Mouse (Mus musculus) liver, embryonic 14.5 days (tissue): ENCODE measurements around the gene Dyrk3. TPM values are rescaled to one million over a fixed set of nuclear protein-coding genes. Genes with fewer than 3 reads are reported as not detected.
"Not testable (repeated sequence)": the region's sequence is repeated elsewhere in the genome, so short reads cannot be mapped to it uniquely, and the experiment has no call there.

Experiments used
- ATAC-seq: fragments of 200-750 bp; cut with Nextera tagmentation; 2 replicates; pipeline ENCODE4 v1.8.0; 2017; ENCODE audit warnings: moderate number of reproducible peaks, mild to moderate bottlenecking, moderate library complexity; ENCODE audit not compliant: insufficient read depth
- DNase-seq, 3 experiments: peaks; one replicate each; pipeline ENCODE4 v3.0.0-alpha.2; 2012 to 2013; ENCODE audit warnings: low read depth in 3 of 3, low spot score in 3 of 3
- H3K27ac ChIP-seq: fragments of 300-500 bp; sonication (generic); 2 replicates; pipeline ENCODE4 v1.5.1; 2014; ENCODE audit warnings: moderate library complexity, mild to moderate bottlenecking, control low read depth, inconsistent platforms
- H3K27me3 ChIP-seq: fragments of 300-500 bp; sonication (generic); 2 replicates; pipeline ENCODE4 v1.6.1; 2014; ENCODE audit warnings: mild to moderate bottlenecking, low read length, moderate library complexity; ENCODE audit not compliant: control insufficient read depth, insufficient read depth
- H3K36me3 ChIP-seq: fragments of 300-500 bp; sonication (generic); replicated peaks from 2 replicates; pipeline ENCODE4 v1.6.1; 2014; ENCODE audit warnings: low read depth; ENCODE audit not compliant: control insufficient read depth, insufficient read depth
- H3K4me1 ChIP-seq, 2 experiments: fragments of 200-500 bp in 1 of 2; fragments of 300-500 bp in 1 of 2; sonication (generic) in 1 of 2; replicated peaks; 2 replicates each; pipeline ENCODE4 v1.6.1; 2012 to 2014; ENCODE audit warnings: antibody characterized with exemption in 1 of 2, inconsistent platforms in 1 of 2, low read length in 1 of 2; ENCODE audit not compliant: control insufficient read depth in 2 of 2, insufficient read depth in 2 of 2
- H3K4me2 ChIP-seq: fragments of 300-500 bp; sonication (generic); 2 replicates; pipeline ENCODE4 v1.6.1; 2014; ENCODE audit warnings: low read depth, mild to moderate bottlenecking, control low read depth, moderate library complexity
- H3K4me3 ChIP-seq, 2 experiments: fragments of 200-500 bp in 1 of 2; fragments of 300-500 bp in 1 of 2; sonication (generic) in 1 of 2; 2 replicates each; pipeline ENCODE4 v1.5.1; 2012 to 2014; ENCODE audit warnings: low read depth in 2 of 2, low read length in 2 of 2, mild to moderate bottlenecking in 2 of 2, control low read depth in 1 of 2, inconsistent platforms in 1 of 2, moderate library complexity in 1 of 2; ENCODE audit not compliant: insufficient read depth in 1 of 2
- H3K9ac ChIP-seq: fragments of 300-500 bp; sonication (generic); replicated peaks from 2 replicates; pipeline ENCODE4 v1.6.1; 2014; ENCODE audit warnings: mild to moderate bottlenecking, control low read depth, moderate library complexity
- H3K9me3 ChIP-seq: fragments of 300-500 bp; sonication (generic); 2 replicates; pipeline ENCODE4 v1.6.1; 2016; ENCODE audit warnings: low read length, mixed read lengths; ENCODE audit not compliant: control insufficient read depth
- CTCF ChIP-seq: IDR thresholded peaks from 2 replicates; pipeline ENCODE4 v1.5.1; 2016; ENCODE audit warnings: antibody characterized with exemption, low read depth, control low read depth
- EP300 ChIP-seq: IDR thresholded peaks from 2 replicates; pipeline ENCODE4 v1.6.1; 2016; ENCODE audit warnings: antibody characterized with exemption, low read depth
- WGBS: fragments of 180-500 bp; shearing (Covaris S2); extraction: QIAGEN DNeasy Blood & Tissue Kit; methylation state at CpG from one replicate; pipeline ENCODE4 v1.1.7; 2014; ENCODE audit not compliant: insufficient replicate concordance; 5-methylcytosine and 5-hydroxymethylcytosine counted together
- polyA plus RNA-seq, 2 experiments: library from polyadenylated mRNA; depleted of rRNA in 1 of 2; stranded (reverse) in 1 of 2; unstranded in 1 of 2; fragments of >200 nt; fragmentation: Nextera tagmentation in 1 of 2; extraction: Ambion mirVana in 1 of 2; gene quantifications; 2 replicates each; pipeline versions ENCODE4 v1.2.1 to v1.2.3; 2012 to 2014

Gene Dyrk3
- polyA plus RNA-seq, 2 experiments = 10.6 to 14.9 TPM

DNA sequence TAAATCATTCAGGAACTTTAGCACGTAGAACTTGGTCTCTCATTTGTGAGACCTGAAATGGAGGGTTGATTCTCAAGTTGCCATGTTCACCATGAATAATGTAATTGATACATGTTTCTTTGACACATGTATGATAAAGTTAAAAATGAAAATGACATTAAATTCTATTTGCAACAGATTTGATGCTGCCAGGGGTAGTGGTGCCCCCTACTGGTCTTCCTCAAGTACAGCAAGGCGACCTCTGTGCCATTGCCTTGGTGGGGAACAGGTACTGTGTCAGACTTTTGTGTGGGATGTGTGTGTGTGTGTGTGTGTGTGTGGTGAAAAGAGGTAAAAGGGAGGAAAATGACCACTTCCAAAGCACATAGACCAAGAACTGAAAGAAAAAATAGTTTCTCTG, 17.3 kb upstream of the Dyrk3 start:
- Histone ChIP-seq H3K4me2 (no peak overlapping the region), H3K4me3 (no peak overlapping the region), H3K27ac (no peak overlapping the region), H3K4me1 (peaks cover 7 to 8% of the 10 kb centered on the region in 2 experiments; a peak in 3 of 4 replicates), H3K36me3 (peaks cover 9% of the 10 kb centered on the region), H3K27me3 (no peaks in the 10 kb centered on the region), H3K9me3 (no peaks in the 10 kb centered on the region), H3K9ac (no peak overlapping the region)
- TF ChIP-seq CTCF (peak; percentile 96), EP300 (no peak)
- WGBS = 43% methylated on average over 2 of the region's 2 CpGs
- ATAC-seq (no peak), DNase-seq (peak in 1 of 3 experiments; percentile 30)

DNA sequence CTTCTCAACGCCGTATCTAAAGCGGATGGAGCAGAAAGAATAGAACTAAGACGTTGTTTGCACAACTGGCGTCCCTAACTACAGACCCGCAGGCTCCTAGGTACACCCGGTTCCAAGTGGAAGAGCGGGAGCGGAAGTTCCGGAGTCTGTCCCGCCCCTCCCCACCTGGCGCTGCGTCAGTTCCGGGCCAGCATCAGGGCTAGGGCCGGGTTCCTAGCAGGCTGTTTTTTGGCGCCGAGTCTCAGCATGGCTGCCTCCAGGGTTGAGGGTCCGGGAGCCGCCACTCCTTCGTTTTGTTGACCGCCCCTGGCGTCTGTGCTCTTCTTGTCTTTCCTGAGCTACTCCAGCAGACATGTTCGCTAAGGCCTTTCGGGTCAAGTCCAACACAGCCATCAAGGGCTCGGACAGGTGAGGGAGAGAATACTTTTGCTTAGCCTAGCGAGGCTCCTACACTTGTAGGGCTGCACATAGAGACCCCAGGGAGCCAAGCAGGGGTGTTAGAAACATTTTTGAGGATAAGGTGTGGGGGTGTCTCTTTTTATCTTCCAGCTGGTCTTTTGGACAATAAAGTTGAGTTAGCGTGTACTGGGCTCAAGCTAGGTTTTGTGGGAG, 15.0 kb upstream of the Dyrk3 start, which contains the start of gene Eif2d:
TSS of gene Eif2d (plus strand) at position 164 of the 612 bp plus-strand sequence.
- peak within 1 kb of the TSS; percentile 93 for H3K9ac ChIP-seq
- TF ChIP-seq EP300 (no peak), CTCF (no peak)
- WGBS = 2% methylated on average over 27 of the region's 27 CpGs
- peak; percentile 98 for ATAC-seq
- peak; percentile 74 to 76 (median 74) for DNase-seq
- no peaks in the 10 kb centered on the region for H3K27me3 ChIP-seq
- H3K4me1 ChIP-seq = peaks cover 7 to 8% of the 10 kb centered on the region in 2 experiments; a peak in 3 of 4 replicates
- H3K27ac ChIP-seq = peak within 1 kb of the TSS; percentile 61
- H3K4me3 ChIP-seq = peak within 1 kb of the TSS; percentile 75 to 81
- H3K36me3 ChIP-seq = peaks cover 5% of the 10 kb centered on the region; the same call in 1 of the 2 replicates
- no peaks in the 10 kb centered on the region for H3K9me3 ChIP-seq
- peak within 1 kb of the TSS; percentile 98 for H3K4me2 ChIP-seq

DNA sequence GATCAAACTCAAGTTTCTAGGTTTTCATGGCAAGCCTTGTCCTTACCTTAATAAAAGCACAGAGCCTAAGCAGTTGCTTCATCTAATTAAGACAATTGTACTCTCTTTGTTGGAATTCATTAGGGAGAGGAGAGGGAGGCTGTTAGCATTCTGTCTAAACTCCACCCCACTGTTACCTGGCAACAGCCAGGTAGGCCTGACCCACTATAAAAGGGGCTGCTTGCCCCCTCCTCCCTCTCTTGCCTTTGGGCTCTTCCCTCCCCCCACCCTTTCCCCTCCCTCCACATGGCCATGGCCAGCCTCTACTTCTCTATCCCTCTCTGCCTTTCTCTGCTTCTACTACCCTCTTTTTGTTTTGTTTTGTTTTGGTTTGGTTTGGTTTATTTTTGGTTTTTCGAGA, 11.4 kb upstream of the Dyrk3 start:
- peaks cover 7 to 8% of the 10 kb centered on the region in 2 experiments; a peak in 3 of 4 replicates for H3K4me1 ChIP-seq
- H3K36me3 ChIP-seq = no peaks in the 10 kb centered on the region
- H3K4me2 ChIP-seq = no peak overlapping the region
- no peak overlapping the region for H3K9ac ChIP-seq
- ATAC-seq = no peak
- H3K9me3 ChIP-seq = no peaks in the 10 kb centered on the region
- 39% methylated on average over 1 of the region's 1 CpGs for WGBS
- H3K27me3 ChIP-seq = no peaks in the 10 kb centered on the region
- no peak overlapping the region for H3K27ac ChIP-seq
- H3K4me3 ChIP-seq = no peak overlapping the region
- DNase-seq = no peak
- no peak for TF ChIP-seq EP300
- TF ChIP-seq CTCF = no peak

DNA sequence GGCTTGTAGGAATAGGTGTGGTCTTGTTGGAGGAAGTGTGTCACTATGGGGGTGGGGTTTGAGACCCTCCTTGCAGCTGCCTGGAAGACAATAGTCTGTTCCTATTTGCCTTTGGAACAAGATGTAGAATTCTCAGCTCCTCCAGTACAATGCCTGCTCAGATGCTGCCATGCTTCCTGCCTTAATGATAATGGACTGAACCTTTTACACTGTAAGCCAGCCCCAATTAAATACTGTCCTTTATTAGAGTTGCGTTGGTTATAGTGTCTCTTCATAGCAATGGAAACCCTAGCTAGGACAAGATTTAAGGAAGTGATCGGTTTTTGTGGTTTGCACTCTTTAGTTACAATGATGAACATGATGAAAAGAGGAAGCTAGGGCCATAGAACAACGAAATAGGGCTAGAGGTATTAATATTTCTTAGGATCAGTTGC, 8.1 kb upstream of the Dyrk3 start:
- TF ChIP-seq CTCF (no peak), EP300 (no peak)
- no peak overlapping the region for H3K4me2 ChIP-seq
- H3K9me3 ChIP-seq = no peaks in the 10 kb centered on the region
- no peak overlapping the region for H3K27ac ChIP-seq
- no peaks in the 10 kb centered on the region for H3K36me3 ChIP-seq
- DNase-seq (no peak), ATAC-seq (no peak)
- H3K27me3 ChIP-seq = no peaks in the 10 kb centered on the region
- WGBS = 9% methylated on average over 3 of the region's 3 CpGs
- H3K4me3 ChIP-seq = no peak overlapping the region
- peaks cover 0 to 4% of the 10 kb centered on the region in 2 experiments; a peak in 1 of 4 replicates for H3K4me1 ChIP-seq
- H3K9ac ChIP-seq = no peak overlapping the region

DNA sequence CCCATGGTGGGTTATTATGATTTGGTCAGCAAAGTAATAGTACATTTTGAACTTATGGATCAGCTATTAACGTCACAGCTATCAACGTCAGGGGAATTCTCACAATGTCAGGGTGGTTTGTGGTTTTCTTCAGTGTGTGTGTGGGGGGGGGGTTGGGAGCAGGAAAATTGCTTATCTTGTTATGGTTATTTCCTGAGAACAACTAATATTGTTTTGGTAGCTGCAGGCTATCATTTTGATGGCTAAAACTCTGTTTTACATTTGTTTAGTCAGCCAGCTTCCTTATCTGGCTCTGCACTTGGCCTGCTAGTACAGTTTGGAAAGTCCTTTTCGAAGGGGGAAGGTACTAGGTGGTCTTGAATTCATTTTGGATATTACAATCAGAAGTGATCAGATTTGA, 7.1 kb upstream of the Dyrk3 start:
- H3K36me3 ChIP-seq, H3K4me1 ChIP-seq, H3K9ac ChIP-seq, H3K27ac ChIP-seq, H3K27me3 ChIP-seq, H3K9me3 ChIP-seq, H3K4me3 ChIP-seq, ATAC-seq, H3K4me2 ChIP-seq, DNase-seq: not testable (repeated sequence)
- WGBS = 19% methylated on average over 3 of the region's 3 CpGs
